Mouse (Mus musculus): ENCODE results near the gene Slc24a2.

The Slc24a2 gene

DNA sequence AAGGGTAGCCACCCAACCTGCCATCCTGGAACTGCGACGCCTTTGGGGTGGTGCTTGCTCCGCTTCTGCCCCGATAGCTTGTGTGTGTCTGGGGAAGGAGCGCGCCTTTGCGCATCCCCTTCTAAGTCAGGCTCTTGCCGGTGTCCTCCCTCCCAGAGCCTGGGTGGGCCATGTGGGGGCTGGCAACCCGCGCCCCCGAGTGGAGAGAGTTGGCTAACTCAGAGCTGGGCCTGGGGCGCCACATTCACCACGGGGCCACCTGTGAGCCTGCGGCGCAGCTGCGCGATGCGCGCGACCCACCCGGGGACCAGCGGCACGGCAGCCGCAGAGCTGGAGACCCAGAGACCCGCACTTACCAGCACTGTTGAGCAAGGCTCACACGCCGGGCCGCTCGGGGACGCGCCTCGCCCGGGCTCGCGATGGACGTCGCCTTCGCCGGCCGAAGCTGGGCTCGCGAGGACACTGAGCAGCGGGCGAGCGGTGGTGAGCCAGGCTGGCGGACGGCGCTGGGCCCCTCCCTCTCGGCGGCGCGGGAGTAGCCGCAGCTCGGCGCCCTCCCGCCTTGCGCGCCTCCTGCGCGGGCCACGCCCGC lies at the start of gene Slc24a2:
TSS of gene Slc24a2 (minus strand) at position 518 of the 592 bp plus-strand sequence.
- peak; percentile 84 for DNase-seq (ENCODE audit: low read depth, low spot score)

DNA sequence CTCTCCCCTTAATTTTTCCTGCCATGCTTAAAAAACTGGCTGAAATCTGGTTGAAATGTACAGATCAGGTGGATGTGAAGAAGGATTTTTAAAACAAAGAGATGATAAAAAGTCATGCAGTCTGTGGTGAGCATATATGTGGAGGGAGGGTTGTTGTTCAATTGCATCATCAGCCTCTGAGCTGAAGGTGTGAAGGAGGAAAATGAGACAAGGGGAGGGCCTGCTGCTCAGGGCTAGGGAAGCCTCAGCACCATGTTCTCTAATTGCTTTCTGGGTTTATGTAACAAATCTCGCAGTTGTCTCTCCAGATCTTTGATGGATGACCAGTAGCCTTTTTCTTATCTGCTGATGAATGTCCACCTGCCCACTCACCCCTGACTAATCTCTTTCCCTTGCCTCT lies 44.5 kb upstream of the Slc24a2 start:
- DNase-seq (ENCODE audit: low read depth, low spot score) = peak; percentile 12

DNA sequence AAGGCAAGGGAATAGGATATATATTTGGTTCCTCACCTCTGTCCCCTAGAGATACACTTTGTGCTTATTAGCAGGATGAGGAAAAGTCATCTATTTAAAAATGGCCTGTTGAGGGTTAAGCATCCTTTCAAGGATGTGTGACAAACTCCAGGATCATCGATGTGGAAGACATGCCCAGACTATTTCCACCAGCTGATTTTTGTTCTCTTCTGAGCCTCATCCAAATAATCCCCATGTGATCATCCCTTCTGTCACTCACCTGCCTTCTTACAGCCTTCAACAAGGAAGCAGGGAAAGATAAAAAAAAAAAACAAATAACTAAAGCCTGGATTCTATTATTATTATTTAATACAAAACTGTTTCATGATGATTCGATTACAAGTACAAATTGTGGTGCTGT lies 44.0 kb upstream of the Slc24a2 start:
- DNase-seq (ENCODE audit: low read depth, low spot score) = peak; percentile 16

DNA sequence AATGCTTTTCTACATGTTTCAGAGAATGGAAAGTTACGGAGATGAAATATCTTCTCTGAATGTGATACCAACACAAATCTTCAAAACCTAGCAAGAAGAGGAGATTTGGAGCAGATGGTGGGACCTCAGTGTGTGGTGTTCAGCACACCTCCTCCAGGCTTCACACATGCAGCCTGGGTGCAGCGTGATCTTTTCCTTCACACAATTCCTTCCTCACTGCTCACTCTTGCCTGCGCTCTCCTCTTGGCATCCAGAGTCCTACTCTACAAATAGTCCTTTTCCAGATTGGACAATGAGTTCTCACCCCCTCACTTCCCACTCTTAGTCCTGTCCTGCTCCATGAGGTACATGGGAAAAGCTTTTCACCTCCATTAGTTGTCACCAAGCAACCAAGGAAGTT lies 43.2 kb upstream of the Slc24a2 start:
- peak; percentile 90 for DNase-seq (ENCODE audit: low read depth, low spot score)

GRCm38 (mm10) chr4:87229224-87229959 lies 885 bp downstream of the Slc24a2 start:
- DNase-seq (ENCODE audit: low read depth, low spot score) = peak; percentile 66

- DNase-seq (ENCODE audit: low read depth, low spot score) = peak; percentile 68
Observed at GRCm38 (mm10) chr4:87221586-87221985, 8.7 kb downstream of the Slc24a2 start.

DNA sequence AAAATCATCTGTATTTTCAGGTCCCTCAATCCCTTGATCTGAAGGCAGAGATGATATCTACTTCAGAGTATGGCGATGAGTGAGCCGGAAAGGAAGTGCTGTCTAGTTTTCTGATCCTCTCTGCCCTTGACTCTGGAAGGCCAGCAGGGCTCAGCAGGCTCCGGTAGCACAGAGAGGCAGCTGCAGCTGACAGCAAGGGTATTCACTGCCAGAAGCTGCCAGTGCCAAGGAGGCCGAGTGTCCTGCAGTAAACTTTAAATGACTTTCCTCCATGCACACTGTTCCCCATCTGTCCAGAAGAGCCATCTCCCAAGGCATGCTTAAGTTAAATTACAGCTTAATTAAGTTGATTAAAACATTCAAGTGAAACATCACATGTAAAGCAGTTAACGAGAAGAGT lies 12.1 kb downstream of the Slc24a2 start:
- DNase-seq (ENCODE audit: low read depth, low spot score) = peak; percentile 79

DNA sequence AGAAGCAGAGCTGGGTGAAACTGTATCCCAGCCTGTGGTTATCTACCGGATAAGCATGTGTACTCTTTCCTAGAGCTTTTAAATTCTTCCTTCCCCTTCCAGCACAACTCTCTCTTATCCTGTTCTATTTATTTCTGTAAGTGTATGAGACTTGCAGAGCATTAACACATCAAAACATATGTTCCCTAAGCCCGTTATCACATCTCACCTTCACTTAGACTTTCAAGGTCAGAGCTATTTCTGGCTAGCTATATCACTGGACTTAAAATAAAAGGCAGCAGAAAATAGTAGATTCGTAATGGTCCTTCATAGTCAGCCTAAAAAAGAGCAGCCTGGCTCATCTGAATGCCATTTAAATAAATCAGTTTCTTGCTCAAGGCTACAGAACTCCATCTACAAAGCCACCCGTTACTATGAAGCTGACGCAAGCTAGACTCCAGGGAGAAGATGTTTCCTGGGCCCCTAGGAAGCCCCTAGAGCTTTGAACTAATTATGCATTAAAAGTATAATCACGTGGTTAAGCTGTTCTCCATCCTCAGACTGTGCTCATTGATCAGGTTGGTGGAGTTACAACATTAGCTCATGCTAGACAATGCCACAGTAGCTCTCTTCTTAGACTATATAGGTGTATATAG lies 18.8 kb downstream of the Slc24a2 start:
- DNase-seq (ENCODE audit: low read depth, low spot score) = peak; percentile 55

GRCm38 (mm10) chr4:87210533-87210932 lies 19.7 kb downstream of the Slc24a2 start:
- DNase-seq (ENCODE audit: low read depth, low spot score) = peak; percentile 70

- DNase-seq (ENCODE audit: low read depth, low spot score) = peak; percentile 69
Observed at GRCm38 (mm10) chr4:87202081-87202480, 28.2 kb downstream of the Slc24a2 start.

DNA sequence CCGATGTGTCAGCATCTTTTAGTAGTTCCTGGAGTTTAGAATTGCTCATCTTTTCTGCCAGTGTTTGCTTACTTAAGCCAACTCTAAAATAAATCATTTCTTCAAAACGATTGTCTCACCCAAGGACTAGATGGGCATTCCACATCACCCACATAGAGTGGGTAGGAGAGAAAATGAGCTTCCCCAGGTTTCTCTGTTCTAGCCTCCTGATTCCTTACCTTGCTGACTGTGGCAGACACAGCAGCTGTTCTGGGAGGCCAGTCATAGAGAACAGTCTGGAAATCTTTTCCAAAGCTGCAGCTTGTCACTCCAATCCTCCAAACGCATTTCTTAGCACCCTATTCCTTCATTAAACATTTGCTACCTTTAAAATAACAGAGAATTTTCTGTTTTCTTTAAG lies 29.0 kb downstream of the Slc24a2 start:
- DNase-seq (ENCODE audit: low read depth, low spot score) = peak; percentile 73

DNA sequence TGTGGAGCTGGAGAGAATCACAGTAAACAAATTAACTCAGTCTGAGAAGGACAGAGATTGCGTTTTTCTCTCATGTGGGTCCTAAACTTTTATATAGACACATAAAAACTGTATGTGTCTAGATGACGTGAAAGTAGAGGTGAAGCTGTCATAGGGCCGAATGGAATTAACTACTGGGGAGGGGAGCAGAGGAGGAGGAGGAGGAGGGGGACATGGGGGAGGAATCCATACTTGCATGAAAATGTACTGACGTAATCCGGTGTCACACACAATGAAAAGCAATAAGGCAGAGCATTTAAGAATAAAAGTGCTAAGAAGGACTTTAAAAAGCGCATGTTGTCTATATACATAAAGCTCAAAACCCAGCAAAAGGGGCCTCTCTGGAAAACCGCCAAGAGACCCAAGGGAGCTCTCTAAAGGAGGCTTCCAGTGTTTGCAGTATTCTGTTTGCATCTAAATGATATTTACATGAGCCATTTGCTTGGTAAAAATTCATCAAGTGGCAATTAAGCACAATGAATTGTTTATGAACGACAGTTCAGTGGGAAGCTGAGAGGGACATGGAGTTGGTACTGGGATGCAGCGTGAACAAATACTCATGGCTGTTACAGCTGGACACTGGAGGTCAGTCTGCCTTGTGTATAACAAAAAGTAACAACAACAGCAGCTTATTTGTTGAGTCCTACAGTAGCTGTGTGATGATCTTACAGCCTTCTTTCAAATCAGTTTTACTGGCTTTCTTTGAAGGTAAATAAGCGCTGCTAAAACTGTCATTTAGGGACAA lies 45.9 kb downstream of the Slc24a2 start:
- no peak for DNase-seq (ENCODE audit: low read depth, low spot score)

DNA sequence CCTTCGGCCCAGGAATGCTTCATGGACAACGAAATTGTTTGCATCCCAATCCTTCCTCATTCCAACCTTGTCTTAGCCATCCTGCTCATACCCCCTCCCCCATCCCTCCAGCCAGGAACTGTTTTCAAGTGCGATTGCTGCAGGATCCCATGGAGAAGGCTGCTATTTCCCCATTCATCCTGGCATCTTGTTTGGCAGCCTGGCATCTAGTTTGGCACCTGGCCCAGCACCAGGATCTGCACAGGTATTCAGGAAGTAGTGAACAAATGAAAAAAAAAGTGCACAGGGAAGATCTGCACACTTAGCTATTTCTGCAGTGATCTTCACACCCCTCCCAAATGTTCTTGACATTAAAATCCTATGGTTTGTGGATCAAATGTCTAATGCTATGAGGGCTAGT lies 53.2 kb downstream of the Slc24a2 start:
- DNase-seq (ENCODE audit: low read depth, low spot score) = no peak

DNA sequence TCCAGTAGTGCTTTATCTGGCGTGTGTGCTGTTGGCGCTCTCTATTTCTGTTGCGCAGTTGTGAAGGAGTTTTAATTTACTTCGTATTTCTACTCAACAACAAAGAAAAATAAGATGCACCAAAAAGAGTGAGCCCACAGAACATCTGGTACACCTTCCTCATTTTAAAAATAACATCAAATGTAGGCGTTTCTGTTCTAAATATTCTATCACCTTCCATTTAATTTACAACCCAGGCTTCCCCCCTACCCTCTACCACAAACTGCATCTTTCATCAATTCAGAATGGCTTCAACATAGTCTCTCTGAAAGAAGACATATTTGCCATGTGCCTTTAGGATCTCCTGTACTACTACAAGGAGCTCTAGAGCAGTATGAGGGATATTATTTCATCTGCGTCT lies 66.3 kb downstream of the Slc24a2 start:
- DNase-seq (ENCODE audit: low read depth, low spot score) = peak; percentile 57

DNA sequence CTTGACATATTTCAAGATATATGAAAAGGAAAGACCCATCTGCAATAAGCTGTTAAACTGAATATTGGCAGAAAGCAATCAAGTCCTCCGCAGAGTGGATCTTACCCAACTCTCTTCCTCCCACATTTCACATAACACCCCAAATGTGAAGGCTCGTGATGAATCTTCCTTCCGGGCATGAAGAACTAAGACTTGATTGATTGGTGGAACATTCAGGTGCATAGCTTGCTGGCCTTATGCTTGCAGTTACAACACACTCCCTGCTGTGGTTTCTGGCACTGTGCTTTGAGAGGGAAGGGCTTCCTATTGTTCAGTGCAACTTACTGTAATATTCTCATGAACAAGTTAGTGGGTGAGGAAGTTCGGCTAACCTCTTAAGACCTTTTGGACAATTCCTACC lies 72.2 kb downstream of the Slc24a2 start:
- peak; percentile 67 for DNase-seq (ENCODE audit: low read depth, low spot score)

GRCm38 (mm10) chr4:87151990-87152389 lies 78.3 kb downstream of the Slc24a2 start:
- peak; percentile 77 for DNase-seq (ENCODE audit: low read depth, low spot score)

DNA sequence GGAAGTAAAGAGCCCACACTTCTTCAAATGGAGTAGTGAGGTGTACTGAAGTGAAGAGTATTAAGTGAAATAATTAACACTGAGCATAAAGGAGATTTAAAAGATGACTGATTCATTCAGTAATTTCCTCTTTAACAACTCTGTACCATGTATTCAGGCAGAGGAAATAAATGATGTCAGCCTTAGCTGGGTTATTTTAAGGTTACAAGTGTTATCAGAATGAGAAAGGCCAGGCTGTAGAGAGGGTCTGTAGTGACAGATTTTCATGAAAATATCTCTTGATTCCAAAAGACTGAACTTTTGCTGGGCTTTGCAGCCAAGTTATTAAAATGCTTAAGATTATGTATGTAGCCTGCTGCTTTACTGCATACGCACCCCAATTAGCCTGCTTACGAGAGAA lies 80.7 kb downstream of the Slc24a2 start:
- DNase-seq (ENCODE audit: low read depth, low spot score) = no peak

DNA sequence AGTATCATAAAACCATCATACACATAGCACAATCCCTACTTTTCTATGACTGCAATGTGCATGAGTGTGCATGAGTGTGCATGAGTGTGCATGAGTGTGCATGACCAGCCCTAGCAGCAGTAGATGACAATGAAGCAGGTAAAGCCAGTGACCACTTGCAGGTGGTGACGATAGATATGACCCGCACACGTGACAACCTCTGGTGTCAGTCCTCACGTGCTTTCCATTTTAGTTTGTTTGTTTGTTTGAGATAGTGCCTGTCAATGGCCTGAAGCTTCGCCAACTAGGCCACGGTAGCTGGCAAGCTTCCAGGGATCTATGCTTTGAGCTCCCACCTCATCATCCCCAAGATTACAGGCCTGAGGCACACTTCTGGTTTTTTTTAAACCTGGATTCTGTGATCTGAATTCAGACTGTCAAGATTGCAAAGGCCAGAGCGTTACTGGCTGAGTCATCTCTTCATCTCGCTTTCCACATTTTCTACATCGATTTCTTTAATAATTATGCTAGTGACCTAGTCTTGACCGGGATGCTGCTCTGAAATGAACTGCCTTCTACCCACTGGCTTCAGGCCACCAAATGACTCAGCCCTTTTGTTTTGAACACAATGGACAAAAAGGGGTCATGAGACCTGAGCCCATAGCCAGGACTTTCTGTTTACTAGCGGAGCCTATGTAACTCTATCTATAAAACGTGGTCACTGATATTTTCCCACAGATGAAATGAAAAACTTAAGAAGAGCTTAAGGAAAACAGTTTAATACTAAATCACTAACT lies 88.5 kb downstream of the Slc24a2 start:
- peak; percentile 93 for DNase-seq (ENCODE audit: low read depth, low spot score)

DNA sequence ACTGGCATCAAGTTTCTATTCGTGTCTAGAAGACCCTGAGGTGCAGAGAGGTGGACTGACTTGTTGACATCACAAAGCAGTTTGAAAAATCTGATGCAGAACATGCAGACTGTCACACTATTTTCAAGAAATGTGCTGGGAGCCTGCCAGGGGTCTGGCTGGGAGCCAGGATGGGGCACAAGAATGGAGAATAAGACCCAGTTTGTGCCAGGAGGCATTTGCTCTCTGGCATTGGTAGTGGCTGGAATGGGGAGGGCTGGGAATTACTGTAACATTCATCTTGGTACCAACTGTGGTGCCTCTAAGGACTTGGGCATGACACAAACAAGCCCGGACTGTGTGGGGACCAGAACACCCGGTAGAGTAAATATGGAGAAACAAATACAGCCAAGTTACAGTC lies 89.4 kb downstream of the Slc24a2 start:
- DNase-seq (ENCODE audit: low read depth, low spot score) = peak; percentile 56

DNA sequence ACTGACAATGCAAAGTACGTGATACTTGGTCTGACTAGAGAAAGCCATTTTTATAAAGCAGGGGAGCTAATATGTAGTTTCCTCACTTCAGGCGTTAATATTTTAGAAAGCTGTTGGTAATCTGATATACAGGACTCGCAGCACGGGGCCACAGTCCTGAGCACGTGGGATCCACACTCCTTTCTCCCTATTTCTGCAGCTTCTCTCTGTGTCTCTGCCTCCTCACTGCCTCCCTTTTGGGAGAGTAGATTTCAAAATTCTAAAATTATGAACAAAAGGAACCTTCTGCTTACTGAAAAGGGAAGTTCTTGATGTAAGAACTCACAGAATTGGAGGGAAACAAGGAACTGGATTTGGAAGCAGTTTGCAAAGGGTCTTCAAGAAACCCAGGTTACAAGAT lies 97.8 kb downstream of the Slc24a2 start:
- DNase-seq (ENCODE audit: low read depth, low spot score) = no peak

GRCm38 (mm10) chr4:87126756-87127155 lies 103.5 kb downstream of the Slc24a2 start:
- peak; percentile 86 for DNase-seq (ENCODE audit: low read depth, low spot score)
